Mouse (Mus musculus) kidney, embryonic 15.5 days (tissue): ENCODE results near the gene Pabpc4l. TPM values are rescaled to one million over a fixed set of nuclear protein-coding genes. Genes with fewer than 3 reads are reported as not detected.
A peak's percentile ranks its signal among the peaks of the same experiment; 100 is the strongest.
"Not testable (repeated sequence)": the region's sequence is repeated elsewhere in the genome, so short reads cannot be mapped to it uniquely, and the experiment has no call there.

Experiments
- ATAC-seq: fragments of 200-750 bp; cut with Nextera tagmentation; replicated peaks from 2 replicates; pipeline ENCODE4 v1.8.0; 2017; ENCODE audit warnings: moderate TSS enrichment; ENCODE audit not compliant: low FRiP score
- H3K27ac ChIP-seq: fragments of 300-500 bp; sonication (generic); 2 replicates; pipeline ENCODE4 v1.5.1; 2015; ENCODE audit warnings: mild to moderate bottlenecking, inconsistent platforms
- H3K27me3 ChIP-seq: fragments of 300-500 bp; sonication (generic); 2 replicates; pipeline ENCODE4 v1.6.1; 2015; ENCODE audit warnings: inconsistent platforms
- H3K36me3 ChIP-seq: fragments of 300-500 bp; sonication (generic); 2 replicates; pipeline ENCODE4 v1.6.1; 2015; ENCODE audit warnings: inconsistent platforms
- H3K4me1 ChIP-seq: fragments of 300-500 bp; sonication (generic); 2 replicates; pipeline ENCODE4 v1.6.1; 2015; ENCODE audit warnings: inconsistent platforms
- H3K4me2 ChIP-seq: fragments of 300-500 bp; sonication (generic); 2 replicates; pipeline ENCODE4 v1.6.1; 2015; ENCODE audit warnings: moderate library complexity, mild to moderate bottlenecking, inconsistent platforms
- H3K4me3 ChIP-seq: fragments of 300-500 bp; sonication (generic); replicated peaks from 2 replicates; pipeline ENCODE4 v1.5.1; 2015; ENCODE audit warnings: mild to moderate bottlenecking, inconsistent platforms
- H3K9ac ChIP-seq: fragments of 300-500 bp; sonication (generic); 2 replicates; pipeline ENCODE4 v1.6.1; 2015; ENCODE audit warnings: mild to moderate bottlenecking, inconsistent platforms
- H3K9me3 ChIP-seq: fragments of 300-500 bp; sonication (generic); replicated peaks from 2 replicates; pipeline ENCODE4 v1.6.1; 2016; ENCODE audit warnings: inconsistent platforms
- WGBS: fragments of 180-500 bp; shearing (Covaris S2); methylation state at CpG from one replicate; pipeline ENCODE4 v1.1.7; 2015; ENCODE audit warnings: mixed read lengths; 5-methylcytosine and 5-hydroxymethylcytosine counted together
- polyA plus RNA-seq: library from polyadenylated mRNA; unstranded; fragments of >200 nt; fragmentation: Nextera tagmentation; extraction: Ambion mirVana; gene quantifications from 2 replicates; pipeline ENCODE4 v1.2.1, GENCODE M21; 2015

The Pabpc4l gene
- polyA plus RNA-seq = 12.4 and 13.7 TPM in 2 replicates

- 2% methylated on average over 36 of the region's 37 CpGs for WGBS
Observed at GRCm38 (mm10) chr3:46447481-46448265, at the start of gene Pabpc4l. Gene Pabpc4l (minus strand): TSS chr3:46448219.

GRCm38 (mm10) chr3:46490989-46491259 is 42.9 kb upstream of the Pabpc4l start:
- H3K36me3 ChIP-seq = no peaks in the 10 kb centered on the region
- no peaks in the 10 kb centered on the region for H3K4me1 ChIP-seq
- no peaks in the 10 kb centered on the region for H3K9me3 ChIP-seq
- H3K9ac ChIP-seq = no peak overlapping the region
- no peak overlapping the region for H3K4me3 ChIP-seq
- ATAC-seq = no peak
- WGBS = 83% methylated on average over 5 of the region's 5 CpGs
- no peaks in the 10 kb centered on the region for H3K27me3 ChIP-seq
- H3K27ac ChIP-seq = no peak overlapping the region
- H3K4me2 ChIP-seq = no peak overlapping the region

More at GRCm38 (mm10) chr3:46447481-46448265, at the start of gene Pabpc4l:
- H3K27ac ChIP-seq = peak within 1 kb of the TSS; percentile 84
- H3K36me3 ChIP-seq = peaks cover 9% of the 10 kb centered on the region
- 0 out of 2 replicates have a peak, but pooled peaks cover 9% of the 10 kb centered on the region for H3K9me3 ChIP-seq
- peak; percentile 97 for ATAC-seq
- no peaks in the 10 kb centered on the region for H3K27me3 ChIP-seq
- H3K4me3 ChIP-seq = peak within 1 kb of the TSS; percentile 67
- peak within 1 kb of the TSS; percentile 71 for H3K9ac ChIP-seq
- H3K4me2 ChIP-seq = peak within 1 kb of the TSS; percentile 76
- peaks cover 5% of the 10 kb centered on the region; the same call in 1 of the 2 replicates for H3K4me1 ChIP-seq

- no peak overlapping the region for H3K27ac ChIP-seq
- ATAC-seq = no peak
- 74% methylated on average over 15 of the region's 15 CpGs for whole genome bisulfite sequencing
- no peak overlapping the region for H3K9ac ChIP-seq
- no peaks in the 10 kb centered on the region for H3K36me3 ChIP-seq
- no peaks in the 10 kb centered on the region for H3K27me3 ChIP-seq
- no peaks in the 10 kb centered on the region for H3K9me3 ChIP-seq
- no peak overlapping the region for H3K4me2 ChIP-seq
- no peaks in the 10 kb centered on the region for H3K4me1 ChIP-seq
- H3K4me3 ChIP-seq = no peak overlapping the region
Observed at GRCm38 (mm10) chr3:46490132-46490988, 42.3 kb upstream of the Pabpc4l start.

- not testable (repeated sequence) for H3K27ac ChIP-seq, H3K4me1 ChIP-seq, H3K4me2 ChIP-seq, H3K9ac ChIP-seq, H3K4me3 ChIP-seq, H3K36me3 ChIP-seq, H3K9me3 ChIP-seq, H3K27me3 ChIP-seq, ATAC-seq
- WGBS = 81% methylated on average over 1 of the region's 1 CpGs
Observed at GRCm38 (mm10) chr3:46486091-46486490, 38.1 kb upstream of the Pabpc4l start.

- Histone ChIP-seq H3K9ac (peak overlapping the region; percentile 71), H3K36me3 (peaks cover 9% of the 10 kb centered on the region), H3K4me1 (peaks cover 5% of the 10 kb centered on the region; the same call in 1 of the 2 replicates), H3K9me3 (0 out of 2 replicates have a peak, but pooled peaks cover 9% of the 10 kb centered on the region), H3K27ac (peak overlapping the region; percentile 84; the same call in 1 of the 2 replicates), H3K27me3 (no peaks in the 10 kb centered on the region), H3K4me3 (peak overlapping the region; percentile 67), H3K4me2 (peak overlapping the region; percentile 76)
- 5% methylated on average over 5 of the region's 5 CpGs for WGBS
- ATAC-seq = no peak
Observed at GRCm38 (mm10) chr3:46448266-46448532, 180 bp upstream of the Pabpc4l start.

- no peaks in the 10 kb centered on the region for H3K27me3 ChIP-seq
- ATAC-seq = no peak
- no peaks in the 10 kb centered on the region for H3K4me1 ChIP-seq
- no peaks in the 10 kb centered on the region for H3K36me3 ChIP-seq
- H3K27ac ChIP-seq = no peak overlapping the region
- no peaks in the 10 kb centered on the region for H3K9me3 ChIP-seq
- no peak overlapping the region for H3K4me3 ChIP-seq
- no peak overlapping the region for H3K4me2 ChIP-seq
- H3K9ac ChIP-seq = no peak overlapping the region
Observed at GRCm38 (mm10) chr3:46431416-46431815, 16.6 kb downstream of the Pabpc4l start.
